Mouse (Mus musculus): Measurements from ENCODE around the gene Itpr1.
A peak's percentile ranks its signal among the peaks of the same experiment; 100 is the strongest.

Gene Itpr1

GRCm38 (mm10) chr6:108240754-108241153 lies 27.9 kb downstream of the Itpr1 start:
- no peak for DNase-seq (ENCODE audit: low spot score)

DNA sequence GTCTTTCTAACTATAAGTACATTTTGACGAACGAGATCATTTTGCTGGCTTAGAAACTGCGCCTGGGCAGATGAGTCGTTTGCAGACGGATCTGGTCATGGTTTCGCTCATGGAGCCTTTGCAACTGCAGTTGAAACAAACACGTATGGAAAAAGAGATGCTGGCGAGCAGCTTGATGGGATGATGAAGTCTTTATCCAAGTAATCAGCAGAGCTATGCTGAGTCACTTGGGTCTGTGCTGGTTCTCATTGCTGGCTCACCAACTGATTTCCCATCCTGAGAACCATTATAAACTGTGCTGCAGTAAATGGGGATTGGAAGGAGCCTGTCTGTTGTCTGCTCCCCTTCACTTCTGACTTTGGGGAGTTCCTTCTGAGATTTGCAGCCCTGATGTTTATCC lies 31.7 kb downstream of the Itpr1 start:
- DNase-seq (ENCODE audit: low spot score) = no peak

- DNase-seq (ENCODE audit: low spot score) = no peak
These were observed 33.6 kb downstream of the Itpr1 start for GRCm38 (mm10) chr6:108246369-108247085.

GRCm38 (mm10) chr6:108247211-108247610 lies 34.3 kb downstream of the Itpr1 start:
- peak; percentile 61 for DNase-seq (ENCODE audit: low spot score)

DNA sequence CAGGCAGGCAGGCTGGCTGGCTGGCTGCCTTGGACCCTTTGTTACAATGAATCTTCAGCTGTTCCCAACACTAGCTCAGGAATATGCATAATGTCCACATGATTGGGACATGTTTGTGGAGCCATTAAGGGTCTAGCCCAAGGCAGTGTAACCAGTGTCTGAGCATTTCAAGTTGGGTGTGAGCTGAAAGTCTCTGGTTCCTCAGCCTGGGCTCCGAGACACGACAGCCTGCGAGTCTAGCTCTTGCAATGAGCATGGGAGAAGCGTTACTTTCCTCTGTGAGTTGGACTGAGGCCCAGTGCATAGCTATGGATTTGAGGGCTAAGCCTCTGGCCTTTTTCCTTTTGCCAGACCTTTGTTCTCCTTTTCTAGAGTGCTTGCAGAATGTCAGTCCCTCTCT lies 35.6 kb downstream of the Itpr1 start:
- no peak for DNase-seq (ENCODE audit: low spot score)

DNA sequence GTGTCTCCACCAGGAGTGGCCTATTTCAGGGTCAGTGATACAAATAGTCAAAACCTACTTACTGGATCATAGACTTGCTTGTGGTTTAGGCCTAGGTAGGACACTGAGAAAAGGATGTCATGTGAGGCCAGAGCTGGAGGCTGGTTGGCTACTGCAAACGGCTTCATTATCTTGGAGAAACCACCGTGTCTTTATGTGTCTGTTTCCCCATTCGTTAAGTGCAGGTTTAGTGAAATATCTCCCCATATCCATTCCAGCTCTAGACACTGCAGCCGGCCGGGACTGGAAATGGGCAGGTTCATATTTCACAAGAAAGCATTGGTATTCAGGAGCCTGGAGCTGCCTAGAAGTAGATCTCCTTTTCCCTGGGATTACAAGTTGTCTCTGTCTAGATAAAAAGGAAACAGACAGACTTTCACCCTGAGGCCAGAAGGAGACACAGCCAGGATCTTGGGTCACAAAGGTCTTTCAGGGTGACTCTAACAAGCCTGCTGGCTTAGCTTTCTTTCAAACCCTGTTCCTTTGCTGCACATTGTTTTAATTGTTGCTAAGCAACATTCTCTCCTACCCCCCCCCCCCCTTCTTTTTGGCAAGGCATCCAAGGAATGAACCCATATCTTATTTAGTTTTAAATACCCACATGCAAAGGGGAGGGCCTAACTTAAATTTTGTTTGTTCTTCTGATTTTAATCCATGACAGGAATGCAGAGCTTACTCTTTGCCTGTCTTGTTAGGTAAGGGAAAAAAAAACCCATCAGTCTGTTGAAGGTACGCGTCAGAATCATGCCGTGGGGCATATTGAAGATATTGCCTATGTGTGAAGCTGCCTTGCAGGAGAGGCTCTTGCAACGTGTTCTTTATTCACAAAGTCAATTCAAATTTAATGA lies 36.4 kb downstream of the Itpr1 start:
- no peak for DNase-seq (ENCODE audit: low spot score)

GRCm38 (mm10) chr6:108249918-108250225 lies 37.0 kb downstream of the Itpr1 start:
- DNase-seq (ENCODE audit: low spot score) = no peak

DNA sequence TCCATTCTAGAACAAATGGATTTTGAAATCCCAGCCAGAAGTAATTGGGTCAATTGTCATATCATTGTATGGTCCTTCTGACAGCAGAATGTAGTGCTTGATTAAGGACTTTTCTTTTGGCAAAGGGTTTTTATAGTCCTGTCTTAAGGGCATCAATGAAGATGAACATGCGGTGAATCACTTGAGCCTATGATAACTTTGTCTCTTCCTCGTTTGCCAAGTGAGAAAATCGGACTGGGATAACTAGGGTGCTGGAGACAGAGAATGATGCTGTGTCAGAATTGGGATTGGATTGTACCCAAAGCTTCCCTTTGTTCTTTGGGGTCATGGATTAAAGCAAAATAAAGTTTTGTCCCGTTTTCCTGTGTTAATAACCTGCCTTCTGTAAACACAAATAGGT lies 37.5 kb downstream of the Itpr1 start:
- no peak for DNase-seq (ENCODE audit: low spot score)

GRCm38 (mm10) chr6:108252565-108253360 lies 39.9 kb downstream of the Itpr1 start:
- no peak for DNase-seq (ENCODE audit: low spot score)

DNA sequence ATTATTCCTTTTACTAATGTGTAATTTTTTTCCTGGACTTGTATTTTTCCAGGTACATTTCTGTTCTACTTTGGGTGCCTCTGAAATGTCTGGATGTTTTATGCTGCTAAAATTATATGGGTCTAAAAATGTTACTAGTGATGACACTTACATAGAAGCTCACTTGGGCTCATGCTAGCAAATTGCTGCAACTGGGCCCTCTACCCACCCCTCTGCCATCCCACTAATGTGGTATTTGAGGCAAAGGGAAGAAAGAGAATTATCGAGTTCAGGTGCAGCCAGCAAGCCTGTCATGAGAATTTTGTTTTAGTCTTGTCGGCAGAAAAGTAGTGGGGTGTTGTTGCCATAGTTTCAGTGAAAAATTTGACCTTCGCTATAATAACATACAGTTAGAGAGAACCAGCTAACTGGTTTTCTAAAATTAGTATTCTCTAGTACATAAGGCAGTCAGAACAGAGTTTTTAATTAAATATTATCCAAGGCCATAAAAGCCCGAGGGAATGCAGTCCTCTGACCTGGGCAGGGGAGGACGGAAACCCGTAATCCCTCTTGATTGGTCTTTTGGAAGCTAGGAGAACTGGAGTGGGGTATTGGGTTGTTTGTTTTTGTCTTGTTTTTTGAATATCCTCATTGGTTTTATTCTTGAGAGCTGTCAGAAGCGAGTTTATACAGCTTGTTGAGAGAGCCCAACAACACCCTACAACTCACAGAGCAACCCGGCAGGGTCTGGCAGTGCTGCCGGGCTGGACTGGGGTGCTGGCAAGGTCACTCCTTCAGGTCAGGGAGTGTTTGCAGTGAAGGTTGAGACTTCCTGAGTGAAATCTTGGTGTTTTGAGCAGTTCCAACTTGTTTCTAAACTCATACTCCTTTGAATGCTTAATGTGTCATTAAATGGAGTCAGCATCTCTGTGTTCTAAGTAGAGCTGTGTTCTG lies 41.5 kb downstream of the Itpr1 start:
- DNase-seq (ENCODE audit: low spot score) = no peak

DNA sequence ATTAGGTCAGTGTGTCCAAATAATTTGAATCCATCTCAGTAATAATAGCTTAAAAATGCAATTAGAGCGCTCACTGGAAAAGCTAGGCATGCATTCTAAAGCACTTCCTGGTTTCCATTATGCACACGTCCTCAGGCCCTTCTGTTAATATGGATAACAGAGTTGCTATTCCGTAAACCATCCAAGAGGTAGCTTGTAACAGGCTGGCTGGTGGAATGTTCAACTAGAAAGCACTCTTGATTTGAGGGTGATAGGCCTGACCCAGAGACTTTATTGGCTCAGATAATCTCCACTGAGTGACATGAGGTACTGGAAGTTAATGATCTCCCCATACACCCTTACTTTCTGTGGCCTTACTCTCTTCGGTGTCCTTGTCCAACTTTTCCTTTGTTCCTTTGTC lies 43.0 kb downstream of the Itpr1 start:
- no peak for DNase-seq (ENCODE audit: low spot score)

- DNase-seq (ENCODE audit: low spot score) = no peak
These were observed 44.3 kb downstream of the Itpr1 start for GRCm38 (mm10) chr6:108257225-108257624.

DNA sequence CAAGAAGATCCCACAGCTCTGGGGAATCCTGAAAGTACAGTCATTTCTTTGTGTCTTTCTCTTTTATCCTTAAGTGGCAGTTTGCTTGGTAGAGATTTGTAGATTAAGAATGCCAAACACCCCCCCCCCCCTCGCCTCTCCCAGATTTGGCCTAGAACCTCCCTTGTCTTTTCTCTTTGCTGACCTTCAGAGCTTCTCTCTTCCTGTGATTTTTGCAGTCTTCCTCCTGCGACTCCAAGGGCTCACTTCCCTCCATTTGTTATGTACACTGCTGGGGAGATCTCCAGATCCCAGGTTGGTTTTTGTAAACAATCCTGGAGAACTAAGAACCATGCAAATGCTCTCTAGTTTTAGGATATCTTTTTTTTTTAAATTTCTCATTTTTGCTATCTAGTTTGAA lies 45.7 kb downstream of the Itpr1 start:
- DNase-seq (ENCODE audit: low spot score) = no peak

- DNase-seq (ENCODE audit: low spot score) = no peak
These were observed 46.8 kb downstream of the Itpr1 start for GRCm38 (mm10) chr6:108259671-108260070.

DNA sequence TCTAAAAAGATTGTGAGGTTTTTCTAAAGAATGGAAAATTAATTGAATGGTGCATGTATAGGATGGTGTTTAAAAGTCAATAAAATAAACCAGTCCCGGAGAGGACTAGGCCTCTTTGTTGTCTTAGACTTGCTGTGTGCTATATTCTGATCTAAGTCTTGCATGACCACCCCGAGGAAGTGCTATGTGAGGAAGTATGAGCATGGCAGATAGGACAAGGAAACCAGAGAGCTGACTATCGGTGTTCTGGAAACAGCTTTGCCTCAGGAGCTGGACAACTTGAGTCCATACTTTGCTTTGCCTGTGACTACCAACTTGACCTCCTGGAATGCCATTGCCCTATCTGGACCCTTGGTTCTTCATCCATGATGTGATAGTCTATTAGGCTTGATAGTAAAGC lies 48.6 kb downstream of the Itpr1 start:
- no peak for DNase-seq (ENCODE audit: low spot score)

DNA sequence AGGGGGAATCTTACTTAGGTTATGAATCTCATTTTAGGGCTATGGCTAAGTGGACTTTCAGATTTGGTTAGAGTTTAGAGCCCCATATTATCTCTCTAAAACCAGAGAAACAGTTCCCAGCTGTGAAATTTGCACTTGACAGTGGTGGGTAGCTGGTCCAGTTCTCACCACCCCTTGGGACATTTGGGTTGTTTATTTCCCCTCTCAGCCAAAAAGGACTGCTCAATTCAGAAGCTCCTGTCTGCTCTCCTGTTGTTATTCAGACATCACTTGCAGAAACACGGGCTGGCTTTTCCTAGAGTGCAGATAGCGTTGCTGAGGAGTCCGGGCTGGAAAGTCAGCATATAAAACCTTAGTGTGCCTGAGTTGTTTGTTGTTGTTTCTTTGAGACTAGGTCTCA lies 51.3 kb downstream of the Itpr1 start:
- DNase-seq (ENCODE audit: low spot score) = no peak

DNA sequence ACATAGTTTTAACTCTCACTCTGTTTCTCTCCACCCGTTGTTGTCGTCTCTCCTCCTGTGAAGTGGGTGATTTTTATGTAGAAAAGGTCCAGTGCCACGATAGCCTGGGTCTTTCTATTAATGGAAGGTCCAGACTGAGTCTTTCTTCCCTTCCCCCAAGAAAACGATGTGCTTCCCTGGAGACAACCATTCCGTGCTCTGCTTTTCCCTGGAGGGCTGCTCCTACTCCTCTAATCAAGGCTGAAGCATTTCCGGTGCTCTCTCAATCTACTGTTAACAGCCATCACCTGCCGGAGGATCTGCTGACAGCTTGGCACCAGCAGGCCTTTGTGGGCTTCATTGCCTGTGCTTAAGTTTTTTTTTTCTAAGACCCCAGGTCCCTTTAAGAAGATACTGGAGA lies 60.6 kb downstream of the Itpr1 start:
- no peak for DNase-seq (ENCODE audit: low spot score)

DNA sequence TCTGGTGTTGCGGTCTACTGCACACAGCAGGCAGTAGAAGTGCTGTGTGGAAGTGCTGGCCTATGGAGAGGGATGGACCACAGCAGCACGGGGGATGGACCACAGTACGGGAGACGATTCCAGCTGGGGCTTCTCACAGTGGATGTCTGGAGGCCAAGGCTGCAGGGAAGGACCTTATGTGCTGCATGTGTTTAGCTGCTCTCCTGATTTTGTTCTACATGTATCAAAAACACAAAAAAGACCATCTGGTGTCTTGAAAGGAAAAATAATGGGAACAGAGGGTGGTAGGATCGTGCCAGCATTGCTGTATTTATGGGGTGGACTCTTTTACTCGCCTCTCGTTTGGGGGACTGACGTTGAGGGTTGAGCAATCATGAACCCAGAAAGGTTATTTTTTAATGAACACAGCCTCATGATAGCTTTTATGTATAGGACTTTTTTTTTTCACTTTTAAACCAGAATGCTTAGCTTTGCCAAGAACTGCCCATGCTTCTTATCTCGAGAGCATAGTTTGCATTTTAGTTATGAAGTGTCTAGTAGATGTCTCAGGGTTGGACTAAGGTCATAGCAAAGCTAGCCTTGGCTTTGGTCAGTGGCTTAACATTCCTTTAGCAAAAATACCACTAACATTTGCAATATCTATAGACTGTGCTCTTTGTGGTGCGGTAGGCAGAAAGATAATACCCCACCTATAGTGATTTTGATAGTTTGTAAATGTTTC lies 61.6 kb downstream of the Itpr1 start:
- DNase-seq (ENCODE audit: low spot score) = peak; percentile 37

DNA sequence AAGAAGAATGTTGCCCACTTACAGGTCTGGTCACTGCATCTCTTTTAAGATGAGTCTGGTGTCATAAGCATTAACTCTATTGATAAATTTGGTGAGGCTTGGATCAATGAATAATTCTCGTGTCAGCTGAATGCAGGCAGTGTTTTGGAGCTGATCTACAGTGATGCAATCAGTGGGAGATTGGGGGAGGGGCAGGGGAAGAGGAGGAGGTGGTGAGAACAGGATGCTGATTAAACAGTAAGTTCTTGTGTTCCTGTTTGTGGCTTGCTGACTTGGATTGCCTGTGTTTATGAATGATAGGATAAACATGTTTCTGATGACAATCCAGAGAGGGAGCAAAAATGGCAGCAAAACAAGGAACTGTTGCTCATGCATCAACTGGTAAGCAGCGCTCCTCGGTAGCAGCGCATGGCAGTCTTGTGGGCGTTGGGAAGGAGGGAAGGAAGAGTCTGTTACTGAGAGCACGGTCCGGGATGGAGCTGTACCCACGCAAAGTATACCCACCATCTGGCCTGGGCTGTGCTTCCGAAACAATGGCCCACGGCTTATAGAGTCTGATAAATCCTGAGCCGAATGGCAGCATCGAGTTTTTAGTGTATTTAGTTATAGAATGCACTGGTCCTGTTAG lies 64.1 kb downstream of the Itpr1 start:
- DNase-seq (ENCODE audit: low spot score) = no peak

DNA sequence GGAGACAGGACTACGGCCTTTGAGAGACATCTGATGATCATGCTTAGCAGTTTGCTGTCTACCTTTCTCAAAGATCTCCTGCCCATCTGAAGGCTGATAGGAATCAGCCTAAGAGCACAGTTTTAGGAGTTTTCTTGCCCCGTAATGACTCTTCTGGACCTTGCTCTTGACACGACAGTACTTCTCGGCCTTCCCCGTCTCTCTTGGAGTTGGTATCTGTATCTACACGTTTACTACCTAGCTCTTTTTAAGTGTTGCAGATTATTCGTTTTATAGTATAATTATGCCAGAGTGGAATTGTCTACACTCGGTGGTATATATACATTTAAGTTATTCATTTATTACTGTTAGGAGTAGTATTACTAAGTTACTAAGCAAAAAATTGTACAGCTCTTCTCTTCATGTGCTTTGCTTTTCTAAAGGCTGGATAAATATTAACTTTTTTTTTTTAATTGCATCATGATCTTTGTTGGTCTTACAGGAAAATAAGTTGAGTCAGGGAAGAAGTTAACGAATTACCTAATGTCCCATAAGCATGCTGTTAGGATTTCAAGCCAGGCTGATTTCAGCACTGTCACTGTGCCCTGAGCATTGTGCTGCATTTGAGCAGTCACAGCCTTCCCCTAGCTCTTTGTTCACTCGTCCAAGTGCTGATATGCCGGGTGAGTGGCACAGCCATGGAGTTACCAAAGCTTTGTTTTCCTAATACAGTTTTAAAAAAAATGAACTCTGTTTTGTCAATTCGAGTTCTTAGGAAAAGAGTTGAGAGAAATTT lies 64.9 kb downstream of the Itpr1 start:
- no peak for DNase-seq (ENCODE audit: low spot score)

Measured in urinary bladder, postnatal 14 days (tissue).